Mouse (Mus musculus): ENCODE results near the gene Uchl5. TPM values are rescaled to one million over a fixed set of nuclear protein-coding genes. Genes with fewer than 3 reads are reported as not detected.

The Uchl5 gene
- polyA plus RNA-seq, 1 experiment from 2014 or later, result 51.3 TPM

Other genes starting within 250 kb of the Uchl5 start
- gene B3galt2, start 136.6 kb upstream of the Uchl5 start, polyA plus RNA-seq (2014; fragmentation: Nextera tagmentation; extraction: Ambion mirVana), result 9.3 and 9.7 TPM in 2 replicates
- 17.1 and 20.6 TPM in 2 replicates for gene Cdc73, start 74.4 kb upstream of the Uchl5 start, polyA plus RNA-seq (2014; fragmentation: Nextera tagmentation; extraction: Ambion mirVana)
- 99.9 and 117 TPM in 2 replicates for gene Glrx2, start 60.9 kb upstream of the Uchl5 start, polyA plus RNA-seq (2014; fragmentation: Nextera tagmentation; extraction: Ambion mirVana)
- gene Trove2, start 204 bp upstream of the Uchl5 start, polyA plus RNA-seq (2014; fragmentation: Nextera tagmentation; extraction: Ambion mirVana), result 28.8 and 45.9 TPM in 2 replicates
- gene Rgs2, start 226.9 kb downstream of the Uchl5 start, polyA plus RNA-seq (2014; fragmentation: Nextera tagmentation; extraction: Ambion mirVana), result 123 and 132 TPM in 2 replicates